Mouse (Mus musculus) liver (tissue): ENCODE measurements around the gene Mup12.
"Not testable (repeated sequence)": the region's sequence is repeated elsewhere in the genome, so short reads cannot be mapped to it uniquely, and the experiment has no call there.

Experiments
- DNase-seq: peaks from one replicate; pipeline ENCODE4 v3.0.0-alpha.2; 2020; ENCODE audit warnings: mixed read lengths

Gene Mup12

GRCm38 (mm10) chr4:60741226-60741625, at the start of gene Mup12:
TSS of gene Mup12 (minus strand) at chr4:60741326.
- not testable (repeated sequence) for DNase-seq
